Mouse (Mus musculus): ENCODE measurements around the gene Rad9b.

Rad9b gene

DNA sequence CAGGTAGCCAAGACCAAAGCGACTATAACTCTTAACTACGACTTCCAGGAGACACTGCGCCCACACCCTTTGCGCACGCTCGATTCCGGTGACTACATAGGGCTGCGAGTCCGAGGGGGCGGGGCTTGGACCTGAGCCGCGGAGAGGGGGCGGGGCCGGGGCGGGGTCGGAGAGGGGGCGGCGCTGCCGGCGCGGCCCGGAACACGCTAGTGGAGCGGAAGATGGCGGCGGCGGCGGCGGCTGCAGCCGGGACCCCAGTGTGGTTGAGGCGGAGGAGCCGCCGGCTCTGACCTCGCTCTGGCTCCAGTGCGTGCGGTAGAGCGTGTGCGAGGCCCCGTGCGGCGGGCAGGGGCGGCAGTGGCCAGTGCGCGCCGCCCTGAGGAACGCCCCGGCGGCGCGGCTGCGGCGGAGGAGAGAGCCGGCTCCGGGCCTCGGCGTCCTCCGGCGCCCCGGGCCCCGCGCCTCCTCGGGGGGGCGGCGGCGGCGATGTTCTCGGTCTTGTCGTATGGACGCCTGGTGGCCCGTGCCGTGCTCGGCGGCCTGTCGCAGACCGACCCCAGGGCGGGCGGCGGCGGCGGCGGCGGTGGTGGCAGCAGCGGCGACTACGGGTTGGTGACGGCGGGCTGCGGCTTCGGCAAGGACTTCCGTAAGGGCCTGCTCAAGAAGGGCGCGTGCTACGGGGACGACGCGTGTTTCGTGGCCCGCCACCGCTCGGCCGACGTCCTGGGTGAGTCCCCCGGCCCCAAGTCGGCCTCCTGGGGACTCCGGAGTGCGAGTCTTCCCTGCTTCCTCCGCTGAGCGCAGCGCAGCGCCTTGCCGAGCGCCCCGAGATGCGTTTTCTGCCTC lies 69.6 kb downstream of the Rad9b start, which contains the start of gene Pptc7:
Gene Pptc7 (plus strand): TSS at position 183 of the 846 bp plus-strand sequence.
- peak; percentile 93 for DNase-seq (ENCODE audit: low spot score)

DNA sequence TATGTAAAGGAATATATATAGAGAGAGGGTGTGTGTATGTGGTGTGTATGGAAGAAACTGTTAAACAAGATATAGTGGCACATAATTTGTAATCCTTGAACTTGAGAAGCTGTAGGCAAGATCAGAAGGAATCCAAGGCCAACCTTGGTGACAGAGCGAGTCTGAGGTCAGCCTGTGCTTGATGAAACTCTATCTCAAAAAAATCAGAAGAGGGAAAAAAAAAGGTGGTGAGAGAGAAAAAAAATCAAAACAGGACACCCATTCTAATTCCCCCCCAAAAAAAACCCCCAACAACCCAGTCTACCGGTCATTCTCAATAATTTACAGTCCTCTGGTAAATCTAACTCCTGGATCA lies 70.2 kb downstream of the Rad9b start:
- no peak for DNase-seq (ENCODE audit: low spot score)

DNA sequence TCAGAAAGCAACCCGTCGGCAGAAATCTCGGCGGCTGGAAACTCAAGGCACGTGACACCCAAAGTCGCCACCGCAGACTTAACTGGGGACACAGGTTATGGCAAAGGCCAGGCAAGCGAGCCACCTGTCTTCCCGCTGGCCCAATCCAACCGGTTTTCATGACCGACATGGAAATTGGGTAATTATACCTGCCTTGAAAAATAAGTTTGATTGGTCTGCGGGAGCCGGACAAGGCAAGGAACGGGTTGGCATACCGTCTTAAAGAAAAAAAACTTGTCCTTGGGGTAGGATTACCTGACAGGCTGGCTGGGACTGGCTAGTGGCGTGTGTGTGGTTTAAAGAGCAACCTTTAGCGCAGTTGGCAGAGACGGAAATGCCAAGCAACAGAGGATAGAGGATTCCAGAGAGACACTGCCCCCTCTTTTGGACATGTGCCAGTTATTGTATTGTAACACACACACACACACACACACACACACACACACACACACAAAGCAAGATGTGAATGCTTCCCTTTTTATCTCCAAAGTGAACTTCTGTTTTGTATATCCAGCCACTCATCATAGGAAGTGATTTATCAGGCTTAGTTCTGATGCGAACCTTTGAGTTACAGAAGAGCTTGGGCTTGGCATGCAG lies 73.1 kb downstream of the Rad9b start:
- no peak for DNase-seq (ENCODE audit: low spot score)

DNA sequence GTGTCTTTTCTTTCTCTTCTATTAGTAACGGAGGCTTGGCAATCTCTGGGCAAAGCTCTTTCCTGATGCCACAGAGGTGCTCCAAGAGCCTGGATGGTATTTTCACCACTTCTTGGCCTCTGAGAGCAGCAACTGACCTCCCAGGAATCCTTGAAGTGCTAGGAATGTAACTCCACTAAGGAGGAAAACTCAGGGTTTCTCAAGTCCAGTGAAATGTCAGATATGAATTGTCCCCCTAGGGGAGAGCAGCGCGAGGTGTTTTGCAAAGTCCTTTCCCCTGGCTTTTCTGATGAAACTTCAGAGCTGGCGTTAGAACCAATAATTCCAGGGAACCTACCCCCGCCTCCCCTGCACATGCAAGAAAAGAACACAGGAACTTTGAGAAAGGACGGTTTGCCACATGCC lies 73.6 kb downstream of the Rad9b start:
- DNase-seq (ENCODE audit: low spot score): no peak

DNA sequence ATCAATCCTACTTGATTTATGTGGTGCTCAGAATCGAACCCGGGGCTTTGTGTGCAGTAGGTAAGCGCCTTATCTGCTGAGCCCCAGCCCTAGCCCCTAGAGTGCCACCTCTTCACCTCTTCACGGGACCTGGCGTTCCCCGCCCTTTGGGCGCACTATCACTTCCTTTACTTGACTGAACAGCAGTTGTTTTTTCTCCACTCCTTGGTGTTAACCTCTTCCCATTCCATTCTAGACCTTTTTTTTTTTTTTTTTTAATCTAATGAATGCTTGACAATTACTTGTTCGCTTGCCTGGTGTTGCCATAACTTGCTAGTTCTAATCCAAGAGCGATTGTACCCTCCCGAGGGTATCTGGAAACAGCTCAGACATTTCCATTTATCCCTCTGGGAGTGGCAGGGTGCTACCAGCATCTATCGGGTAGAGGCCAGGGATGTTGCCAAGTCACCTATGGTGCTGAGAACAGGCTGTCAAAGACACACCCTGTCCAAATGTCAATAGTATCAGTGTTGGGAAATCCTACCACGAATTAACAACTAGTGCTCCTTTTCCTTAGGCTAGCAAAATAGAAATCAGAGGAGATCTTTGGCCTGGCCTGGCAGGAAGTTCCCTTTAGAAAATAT lies 74.1 kb downstream of the Rad9b start:
- DNase-seq (ENCODE audit: low spot score): no peak

DNA sequence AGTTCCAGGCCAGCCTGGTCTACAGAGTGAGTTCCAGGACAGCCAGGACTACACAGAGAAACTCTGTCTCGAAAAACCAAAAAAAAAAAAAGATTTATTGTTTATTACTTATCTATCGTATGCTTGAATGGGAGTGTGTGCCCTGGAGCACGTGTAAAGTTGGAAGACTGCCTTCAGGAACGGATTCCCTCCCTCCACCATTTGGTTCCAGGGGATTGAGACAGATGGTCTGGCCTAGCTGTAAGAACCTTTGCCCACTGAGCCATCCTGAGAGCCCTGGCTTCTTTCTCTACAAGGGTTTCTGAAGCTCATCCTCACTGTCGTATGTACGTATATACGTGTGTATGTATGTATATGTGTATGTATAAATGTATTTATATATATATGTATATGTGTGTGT lies 75.1 kb downstream of the Rad9b start:
- no peak for DNase-seq (ENCODE audit: low spot score)

DNA sequence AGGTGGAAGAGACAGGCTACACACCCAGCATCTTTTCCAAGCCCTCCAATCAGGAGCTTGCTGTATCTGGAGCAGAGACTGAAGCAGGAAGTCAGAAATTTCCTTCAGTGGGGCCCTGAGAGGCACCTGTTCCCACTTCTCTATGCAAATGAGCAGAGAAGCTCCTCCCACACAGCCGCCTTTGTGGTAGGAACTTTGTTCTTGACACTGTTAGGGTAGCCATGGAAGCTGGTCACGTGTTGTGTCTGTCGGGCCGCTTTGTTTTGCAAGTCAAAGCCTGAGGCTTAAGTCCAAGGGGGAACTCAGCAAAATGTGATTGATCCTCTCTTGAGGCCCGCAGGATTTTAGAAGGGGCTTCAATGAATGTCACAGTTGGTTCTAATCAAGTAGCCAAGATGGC lies 79.2 kb downstream of the Rad9b start:
- no peak for DNase-seq (ENCODE audit: low spot score)

All from adipocyte (in vitro differentiated cells).